Mouse (Mus musculus): ENCODE results near the gene Mysm1.
A peak's percentile ranks its signal among the peaks of the same experiment; 100 is the strongest.

Gene Mysm1

GRCm38 (mm10) chr4:94978590-94979499 is at the start of gene Mysm1:
Gene Mysm1 (minus strand): TSS chr4:94979100.
- peak; percentile 97 for DNase-seq (ENCODE audit: low read depth, low spot score)

- no peak for DNase-seq (ENCODE audit: low read depth, low spot score)
Observed at GRCm38 (mm10) chr4:95025847-95026600, 47.1 kb upstream of the Mysm1 start.

GRCm38 (mm10) chr4:95023350-95023953 is 44.6 kb upstream of the Mysm1 start:
- no peak for DNase-seq (ENCODE audit: low read depth, low spot score)

- DNase-seq (ENCODE audit: low read depth, low spot score), result no peak
Observed at GRCm38 (mm10) chr4:95021649-95022637, 43.0 kb upstream of the Mysm1 start.

- no peak for DNase-seq (ENCODE audit: low read depth, low spot score)
Observed at GRCm38 (mm10) chr4:95020201-95020600, 41.3 kb upstream of the Mysm1 start.

- no peak for DNase-seq (ENCODE audit: low read depth, low spot score)
Observed at GRCm38 (mm10) chr4:95018221-95018620, 39.3 kb upstream of the Mysm1 start.

- no peak for DNase-seq (ENCODE audit: low read depth, low spot score)
Observed at GRCm38 (mm10) chr4:95012706-95013105, 33.8 kb upstream of the Mysm1 start.

- no peak for DNase-seq (ENCODE audit: low read depth, low spot score)
Observed at GRCm38 (mm10) chr4:95012256-95012655, 33.4 kb upstream of the Mysm1 start.

- DNase-seq (ENCODE audit: low read depth, low spot score), result peak; percentile 52
Observed at GRCm38 (mm10) chr4:95008175-95009057, 29.5 kb upstream of the Mysm1 start.

GRCm38 (mm10) chr4:95007759-95008158 is 28.9 kb upstream of the Mysm1 start:
- DNase-seq (ENCODE audit: low read depth, low spot score), result no peak

- DNase-seq (ENCODE audit: low read depth, low spot score), result no peak
Observed at GRCm38 (mm10) chr4:95005251-95005830, 26.4 kb upstream of the Mysm1 start.

GRCm38 (mm10) chr4:95001043-95001775 is 22.3 kb upstream of the Mysm1 start:
- no peak for DNase-seq (ENCODE audit: low read depth, low spot score)

- DNase-seq (ENCODE audit: low read depth, low spot score), result no peak
Observed at GRCm38 (mm10) chr4:95000147-95000546, 21.2 kb upstream of the Mysm1 start.

- peak; percentile 24 for DNase-seq (ENCODE audit: low read depth, low spot score)
Observed at GRCm38 (mm10) chr4:94999249-94999648, 20.3 kb upstream of the Mysm1 start.

- DNase-seq (ENCODE audit: low read depth, low spot score), result no peak
Observed at GRCm38 (mm10) chr4:94995862-94996261, 17.0 kb upstream of the Mysm1 start.

- no peak for DNase-seq (ENCODE audit: low read depth, low spot score)
Observed at GRCm38 (mm10) chr4:94990204-94990603, 11.3 kb upstream of the Mysm1 start.

- DNase-seq (ENCODE audit: low read depth, low spot score), result no peak
Observed at GRCm38 (mm10) chr4:94987725-94988124, 8.8 kb upstream of the Mysm1 start.

- no peak for DNase-seq (ENCODE audit: low read depth, low spot score)
Observed at GRCm38 (mm10) chr4:94979500-94979915, 608 bp upstream of the Mysm1 start.

- no peak for DNase-seq (ENCODE audit: low read depth, low spot score)
Observed at GRCm38 (mm10) chr4:94973321-94973720, 5.6 kb downstream of the Mysm1 start.
